ENCODE assay signal across 35 mouse cellular contexts in the genomic region with DNA sequence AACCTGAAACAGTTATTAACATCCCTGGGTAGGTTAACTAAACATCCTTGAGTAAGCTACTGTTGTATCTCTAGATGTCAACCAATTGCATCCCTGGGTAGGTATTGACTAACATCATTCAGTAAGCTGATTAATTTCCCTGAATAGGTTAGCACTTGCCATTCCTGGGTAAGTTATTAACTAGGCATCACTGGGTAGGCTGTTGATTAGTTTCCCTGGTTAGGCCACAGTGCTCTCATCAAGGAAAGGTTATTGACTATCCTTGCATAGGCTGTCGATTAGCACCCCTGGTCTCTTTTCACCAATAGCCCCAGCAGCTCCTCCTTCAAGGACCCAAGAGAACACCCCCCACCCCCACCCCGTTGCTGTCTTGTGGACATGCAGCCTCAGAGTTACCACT. TPM values are rescaled to one million over a fixed set of nuclear protein-coding genes. Genes with fewer than 3 reads are reported as not detected.
A peak's percentile ranks its signal among the peaks of the same experiment; 100 is the strongest.
DNase-seq lines count a peak whose midpoint lies in the region; ATAC-seq and TF ChIP-seq lines count a peak whose summit lies in the region.
"Had no signal": no experiment of that assay in that cellular context is flagged by ENCODE, and none has a peak within 500 bp of the region (broad histone marks: within the 10 kb centered on the region; RNA-seq: fewer than 3 reads in every experiment).

No protein-coding gene starts in this region.

- no peak for DNase-seq in layer of hippocampus, adult 2 months (ENCODE audit: low spot score in 2 of 2)
- no peak for DNase-seq in layer of hippocampus, adult 9-10 months (ENCODE audit: low spot score)
- DNase-seq in neural tube, embryonic 10.5 days (ENCODE audit: extremely low spot score, low spot score) = no peak
- no peak for DNase-seq in thymus, adult 18-20 months
- DNase-seq: adrenal gland, adult 8-10 months; B cell, adult 2 months; gastrocnemius, postnatal 25 days; heart, adult 11 months; kidney, adult 11 months; liver, embryonic 13.5 days; lung, adult 2 months; lung, postnatal 10 days; right cerebral cortex, postnatal 25 days; thymus, postnatal 14 days had no signal

- 55% methylated on average over 2 of the region's 2 CpGs for WGBS in hindbrain, embryonic 13.5 days
- WGBS in hindbrain, embryonic 12.5 days = 84% methylated on average over 2 of the region's 2 CpGs
- 44% methylated on average over 2 of the region's 2 CpGs for WGBS in neural tube, embryonic 13.5 days
- WGBS in neural tube, embryonic 15.5 days = 41% methylated on average over 2 of the region's 2 CpGs

- H3K4me2 ChIP-seq in hindbrain, embryonic 13.5 days = no peak overlapping the region
- no peak overlapping the region for H3K4me2 ChIP-seq in hindbrain, embryonic 12.5 days (replicated peaks)
- H3K4me2 ChIP-seq in neural tube, embryonic 13.5 days = no peak overlapping the region
- no peak overlapping the region for H3K4me2 ChIP-seq in neural tube, embryonic 15.5 days
- H3K4me2 ChIP-seq: embryonic facial prominence, embryonic 15.5 days; heart, embryonic 15.5 days; limb, embryonic 12.5 days; liver, embryonic 13.5 days; stomach, embryonic 15.5 days had no signal

- no peaks in the 10 kb centered on the region for H3K27me3 ChIP-seq in hindbrain, embryonic 13.5 days
- H3K27me3 ChIP-seq in hindbrain, embryonic 12.5 days = no peaks in the 10 kb centered on the region
- H3K27me3 ChIP-seq in neural tube, embryonic 13.5 days = no peaks in the 10 kb centered on the region
- no peaks in the 10 kb centered on the region for H3K27me3 ChIP-seq in neural tube, embryonic 15.5 days (replicated peaks)
- H3K27me3 ChIP-seq: embryonic facial prominence, embryonic 15.5 days; heart, embryonic 15.5 days; limb, embryonic 12.5 days; liver, embryonic 13.5 days; stomach, embryonic 15.5 days had no signal

- no peak for ATAC-seq in hindbrain, embryonic 13.5 days (ENCODE audit: low FRiP score)
- ATAC-seq in hindbrain, embryonic 12.5 days (ENCODE audit: low FRiP score) = no peak
- no peak for ATAC-seq in neural tube, embryonic 13.5 days (ENCODE audit: low read depth)
- no peak for ATAC-seq in neural tube, embryonic 15.5 days (ENCODE audit: low FRiP score)

- H3K9me3 ChIP-seq in hindbrain, embryonic 13.5 days = no peaks in the 10 kb centered on the region
- no peaks in the 10 kb centered on the region for H3K9me3 ChIP-seq in hindbrain, embryonic 12.5 days (replicated peaks)
- H3K9me3 ChIP-seq in neural tube, embryonic 13.5 days = no peaks in the 10 kb centered on the region
- no peaks in the 10 kb centered on the region for H3K9me3 ChIP-seq in neural tube, embryonic 15.5 days (replicated peaks)
- H3K9me3 ChIP-seq: embryonic facial prominence, embryonic 10.5 days; embryonic facial prominence, embryonic 15.5 days; heart, embryonic 10.5 days; heart, embryonic 15.5 days; liver, embryonic 13.5 days; stomach, embryonic 15.5 days had no signal

- H3K27ac ChIP-seq in hindbrain, embryonic 13.5 days = peak overlapping the region; percentile 30; the same call in 1 of the 2 replicates
- no peak overlapping the region for H3K27ac ChIP-seq in hindbrain, embryonic 12.5 days
- peak overlapping the region; percentile 25; the same call in 1 of the 2 replicates for H3K27ac ChIP-seq in layer of hippocampus, adult 2 months
- H3K27ac ChIP-seq in neural tube, embryonic 13.5 days (replicated peaks) = 0 out of 2 replicates have a peak overlapping the region, but pooled peaks have one; percentile 33
- peak overlapping the region; percentile 64 for H3K27ac ChIP-seq in neural tube, embryonic 15.5 days (replicated peaks)
- H3K27ac ChIP-seq: embryonic facial prominence, embryonic 10.5 days; embryonic facial prominence, embryonic 15.5 days; heart, embryonic 10.5 days; heart, embryonic 15.5 days; kidney, postnatal 0 days; limb, embryonic 12.5 days; liver, embryonic 13.5 days; stomach, embryonic 15.5 days had no signal

- H3K36me3 ChIP-seq in hindbrain, embryonic 13.5 days = no peaks in the 10 kb centered on the region
- H3K36me3 ChIP-seq in hindbrain, embryonic 12.5 days = no peaks in the 10 kb centered on the region
- H3K36me3 ChIP-seq in neural tube, embryonic 13.5 days = no peaks in the 10 kb centered on the region
- H3K36me3 ChIP-seq in neural tube, embryonic 15.5 days = no peaks in the 10 kb centered on the region
- H3K36me3 ChIP-seq: liver, embryonic 13.5 days had no signal

- no peak for TF ChIP-seq CTCF in layer of hippocampus, adult 2 months (conservative IDR thresholded peaks at IDR 0.05)

- H3K9ac ChIP-seq in hindbrain, embryonic 13.5 days = no peak overlapping the region
- H3K9ac ChIP-seq in hindbrain, embryonic 12.5 days = no peak overlapping the region
- no peak overlapping the region for H3K9ac ChIP-seq in neural tube, embryonic 13.5 days
- no peak overlapping the region for H3K9ac ChIP-seq in neural tube, embryonic 15.5 days (replicated peaks)
- H3K9ac ChIP-seq: embryonic facial prominence, embryonic 15.5 days; heart, embryonic 15.5 days; limb, embryonic 12.5 days; liver, embryonic 13.5 days; stomach, embryonic 15.5 days had no signal

- peaks cover 9% of the 10 kb centered on the region for H3K4me1 ChIP-seq in hindbrain, embryonic 13.5 days (replicated peaks)
- peaks cover 5% of the 10 kb centered on the region; the same call in 1 of the 2 replicates for H3K4me1 ChIP-seq in hindbrain, embryonic 12.5 days
- peaks cover 11% of the 10 kb centered on the region for H3K4me1 ChIP-seq in neural tube, embryonic 13.5 days (replicated peaks)
- H3K4me1 ChIP-seq in neural tube, embryonic 15.5 days = peaks cover 22% of the 10 kb centered on the region
- H3K4me1 ChIP-seq: liver, embryonic 13.5 days had no signal

- H3K4me3 ChIP-seq in hindbrain, embryonic 13.5 days = no peak overlapping the region
- H3K4me3 ChIP-seq in hindbrain, embryonic 12.5 days = no peak overlapping the region
- no peak overlapping the region for H3K4me3 ChIP-seq in layer of hippocampus, adult 2 months
- H3K4me3 ChIP-seq in neural tube, embryonic 13.5 days = no peak overlapping the region
- no peak overlapping the region for H3K4me3 ChIP-seq in neural tube, embryonic 15.5 days (replicated peaks)
- H3K4me3 ChIP-seq: embryonic facial prominence, embryonic 10.5 days; embryonic facial prominence, embryonic 15.5 days; heart, embryonic 10.5 days; heart, embryonic 15.5 days; left cerebral cortex, adult 2 months; limb, embryonic 12.5 days; liver, embryonic 13.5 days; stomach, embryonic 15.5 days had no signal

RNA-seq across cellular contexts. Expression of a gene that starts 4.5 kb away (rescaled TPM):
- 0.31 and 0.68 TPM in 2 replicates for polyA plus RNA-seq in hindbrain, embryonic 13.5 days (2015; fragmentation: Nextera tagmentation; extraction: Ambion mirVana)
- polyA plus RNA-seq in hindbrain, embryonic 12.5 days (2016; fragmentation: Nextera tagmentation; extraction: Ambion mirVana) = 0.74 and 0.81 TPM in 2 replicates
- total RNA-seq in layer of hippocampus, adult 2 months (2021) = 1 to 10 TPM; 3.8 to 4.2 TPM
- polyA plus RNA-seq in neural tube, embryonic 13.5 days (2015; fragmentation: Nextera tagmentation; extraction: Ambion mirVana) = 0.96 and 1.1 TPM in 2 replicates
- polyA plus RNA-seq in neural tube, embryonic 15.5 days (2015; fragmentation: Nextera tagmentation; extraction: Ambion mirVana) = 1.2 and 1.5 TPM in 2 replicates
- total RNA-seq: neutrophil, adult 5-6 weeks had no signal
- polyA plus RNA-seq: liver, embryonic 13.5 days had no signal

RNA-seq across cellular contexts. Expression of a gene that starts 16.0 kb away (rescaled TPM):
- not detected in 2 replicates for polyA plus RNA-seq in hindbrain, embryonic 13.5 days (2015; fragmentation: Nextera tagmentation; extraction: Ambion mirVana)
- polyA plus RNA-seq in hindbrain, embryonic 12.5 days (2016; fragmentation: Nextera tagmentation; extraction: Ambion mirVana) = not detected in 2 replicates
- not detected for total RNA-seq in layer of hippocampus, adult 2 months (2021)
- not detected in 2 replicates for polyA plus RNA-seq in neural tube, embryonic 13.5 days (2015; fragmentation: Nextera tagmentation; extraction: Ambion mirVana)
- not detected in 2 replicates for polyA plus RNA-seq in neural tube, embryonic 15.5 days (2015; fragmentation: Nextera tagmentation; extraction: Ambion mirVana)
- total RNA-seq: adrenal gland, adult 8-10 months; adrenal gland, postnatal 4 days; gastrocnemius, adult 18-20 months; gastrocnemius, postnatal 25 days; heart, postnatal 25 days; layer of hippocampus, postnatal 10 days; left cerebral cortex, adult 2 months; left cerebral cortex, postnatal 25 days; neutrophil, adult 5-6 weeks had no signal
- polyA plus RNA-seq: cerebellum, adult 2 months; embryonic facial prominence, embryonic 10.5 days; embryonic facial prominence, embryonic 15.5 days; frontal cortex, adult 2 months; heart, embryonic 10.5 days; heart, embryonic 15.5 days; kidney, postnatal 0 days; limb, embryonic 12.5 days; liver, embryonic 13.5 days; lung, adult 2 months; stomach, embryonic 15.5 days; urinary bladder, adult 2 months had no signal
